Mouse (Mus musculus) c-Kit-positive CD71-positive TER-119-negative erythroid progenitor cells, embryonic 14.5 days (primary cell): ENCODE results near the gene Elovl1.

Experiments
- DNase-seq: peaks from one replicate; pipeline ENCODE4 v3.0.0-alpha.2; 2013; ENCODE audit warnings: low read depth

Gene Elovl1

GRCm38 (mm10) chr4:118427768-118428451 is at the start of gene Elovl1:
Gene Elovl1 (plus strand): TSS chr4:118428093.
- peak; percentile 76 for DNase-seq

GRCm38 (mm10) chr4:118383271-118383670 is 44.6 kb upstream of the Elovl1 start:
- DNase-seq = no peak

DNA sequence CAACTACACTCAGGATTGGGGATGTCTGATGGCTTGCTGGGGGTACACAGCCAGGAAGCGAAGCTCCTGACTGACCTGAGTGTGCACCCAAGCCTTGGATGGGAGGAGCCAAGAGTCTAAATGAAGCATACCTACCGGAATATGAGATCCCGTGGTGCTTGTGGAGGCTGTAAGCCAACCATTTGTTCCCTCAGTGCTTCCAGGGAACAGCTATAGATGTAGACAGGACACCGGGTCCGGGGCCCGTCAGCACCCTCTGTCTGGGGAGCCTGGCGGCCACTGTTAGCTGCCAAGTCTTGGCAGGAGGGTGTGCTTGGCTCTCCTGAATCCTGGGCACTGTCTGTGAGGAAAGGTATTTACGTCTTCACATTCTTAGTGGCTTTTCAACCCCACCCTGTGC is 40.6 kb upstream of the Elovl1 start:
- DNase-seq = no peak

GRCm38 (mm10) chr4:118390146-118390545 is 37.7 kb upstream of the Elovl1 start:
- no peak for DNase-seq

DNA sequence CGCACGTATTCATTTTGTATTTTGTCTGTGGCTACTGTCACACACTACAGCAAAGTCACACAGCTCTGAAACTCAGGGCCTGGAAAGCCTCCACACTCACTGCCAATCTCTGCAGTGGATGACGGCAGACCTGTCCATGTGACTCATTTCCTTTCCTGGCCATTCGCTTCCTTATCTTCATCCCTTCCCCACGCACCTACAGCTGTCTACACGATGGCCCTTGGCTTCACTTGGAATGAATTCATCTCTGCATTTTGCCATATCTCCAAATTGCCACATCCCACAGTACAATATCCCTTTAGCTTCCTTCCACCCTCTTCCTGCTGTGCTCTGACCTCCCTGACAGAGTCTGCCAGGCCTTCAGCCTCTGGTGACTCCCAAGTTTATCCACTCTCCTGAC is 33.4 kb upstream of the Elovl1 start:
- no peak for DNase-seq

DNA sequence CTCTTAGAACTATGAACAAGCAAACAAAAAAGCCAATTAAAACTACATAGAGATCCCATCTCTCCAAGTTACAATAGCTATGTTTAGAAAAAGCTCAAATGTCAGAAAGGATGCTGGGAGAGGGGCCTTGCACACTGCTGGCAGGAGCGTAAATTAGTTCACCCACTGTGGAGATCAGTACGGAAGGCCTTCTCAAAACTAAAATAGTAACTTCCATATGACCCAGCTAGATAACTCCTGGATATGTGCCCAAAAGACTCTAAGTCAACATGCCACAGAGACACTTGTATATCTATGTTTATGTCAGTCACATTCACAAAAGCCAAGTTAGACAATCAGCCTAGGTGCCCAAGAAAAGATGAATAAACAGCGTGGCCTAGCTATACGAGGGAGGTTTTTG is 32.6 kb upstream of the Elovl1 start:
- DNase-seq = no peak

DNA sequence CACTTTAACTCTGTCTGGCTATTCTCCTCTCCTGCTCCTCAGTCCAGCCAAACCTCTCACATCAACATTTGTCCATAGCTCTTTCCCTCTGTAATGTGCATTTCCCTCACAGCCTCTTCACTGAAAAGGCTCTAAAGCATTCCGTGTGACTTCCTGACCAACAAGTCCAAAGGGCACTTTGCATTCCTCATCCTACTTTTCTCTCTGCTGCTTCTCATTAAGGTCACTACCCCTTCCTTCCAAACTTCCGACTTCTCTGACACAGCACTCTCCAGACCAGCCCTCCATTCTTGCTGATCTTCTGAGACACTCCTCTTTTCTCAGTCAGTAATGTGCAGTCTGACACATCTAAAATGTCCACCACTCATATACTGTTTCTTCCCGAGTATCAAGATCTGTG is 31.5 kb upstream of the Elovl1 start:
- DNase-seq = no peak

DNA sequence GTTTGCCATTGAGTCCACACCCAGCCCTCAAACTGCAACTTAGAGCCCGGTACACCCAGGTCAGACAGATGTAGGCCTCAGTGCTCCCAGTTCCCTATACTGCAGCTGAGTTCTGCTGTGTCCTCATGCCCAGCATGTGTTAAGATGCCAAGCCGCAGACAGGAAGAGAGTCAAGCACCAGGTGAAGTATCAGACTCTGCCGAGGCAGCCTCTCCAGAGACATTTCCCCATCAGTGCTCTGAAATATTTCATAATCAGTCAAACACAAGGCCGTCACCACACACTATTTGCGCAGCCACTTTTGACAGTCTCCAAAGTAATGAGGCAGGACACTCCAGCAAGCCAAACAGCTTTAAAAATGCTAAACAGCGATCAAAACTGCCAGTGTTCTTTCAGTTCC is 29.5 kb upstream of the Elovl1 start:
- DNase-seq = no peak

DNA sequence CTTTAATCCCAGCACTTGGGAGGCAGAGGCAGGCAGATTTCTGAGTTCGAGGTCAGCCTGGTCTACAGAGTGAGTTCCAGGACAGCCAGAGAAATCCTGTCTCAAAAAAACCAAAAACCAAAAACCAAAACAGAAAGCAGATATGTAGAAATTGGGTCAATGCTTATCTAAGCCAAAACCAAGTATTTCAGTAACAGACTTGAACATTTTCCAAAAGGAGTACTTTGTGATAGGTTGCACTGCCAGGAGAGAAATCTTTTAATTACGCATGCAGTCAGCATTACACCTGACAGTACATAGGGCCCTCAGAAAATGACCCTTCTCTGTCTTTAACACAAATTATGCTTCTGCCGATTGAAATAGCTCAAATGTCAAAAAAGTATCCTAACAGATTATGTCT is 26.5 kb upstream of the Elovl1 start:
- DNase-seq = no peak

DNA sequence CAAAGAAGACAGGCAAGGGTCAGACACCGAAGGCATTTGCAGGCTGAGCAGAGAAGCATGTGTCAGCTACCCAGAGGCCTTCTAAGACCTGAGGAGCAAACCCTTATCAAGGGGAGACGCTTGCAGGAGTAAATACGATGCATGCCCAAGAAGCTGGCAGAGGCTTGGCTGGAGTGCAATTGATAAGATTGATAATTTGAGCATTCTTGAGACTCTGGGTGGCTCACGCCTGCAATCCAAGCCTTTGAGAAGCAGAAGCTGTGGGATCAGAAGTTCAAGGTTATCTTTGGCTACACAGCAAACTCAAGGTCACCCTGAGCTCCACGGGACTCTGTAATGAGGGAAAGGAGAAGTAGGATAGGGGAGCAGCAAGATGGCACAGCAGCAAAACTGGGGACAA is 26.0 kb upstream of the Elovl1 start:
- no peak for DNase-seq

DNA sequence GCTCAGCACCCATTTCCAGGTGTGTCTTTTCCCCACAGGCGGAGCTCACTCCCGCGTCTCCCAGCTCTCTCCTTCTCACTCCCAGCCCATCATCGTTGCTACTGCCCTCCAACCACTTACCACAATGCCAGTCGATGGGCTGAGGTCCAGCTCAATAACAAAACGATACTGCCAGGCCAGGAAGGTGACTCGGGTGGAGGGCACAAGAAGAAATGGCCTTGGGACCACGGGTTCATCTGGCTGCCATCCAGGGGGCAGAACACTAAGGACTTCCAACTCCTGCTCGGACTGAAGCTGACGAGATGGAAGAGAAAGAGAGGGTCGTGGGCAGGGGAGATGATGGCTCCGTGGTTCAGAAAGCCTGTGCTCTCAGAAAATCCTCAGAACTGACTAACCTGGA is 25.2 kb upstream of the Elovl1 start:
- no peak for DNase-seq

GRCm38 (mm10) chr4:118409142-118409900 is 18.6 kb upstream of the Elovl1 start, which contains the start of the genes Szt2 and Med8:
Gene Szt2 (minus strand): TSS chr4:118409273.
Gene Med8 (plus strand): TSS chr4:118409337.
- peak; percentile 93 for DNase-seq

GRCm38 (mm10) chr4:118410871-118411270 is 17.0 kb upstream of the Elovl1 start:
- DNase-seq = no peak

DNA sequence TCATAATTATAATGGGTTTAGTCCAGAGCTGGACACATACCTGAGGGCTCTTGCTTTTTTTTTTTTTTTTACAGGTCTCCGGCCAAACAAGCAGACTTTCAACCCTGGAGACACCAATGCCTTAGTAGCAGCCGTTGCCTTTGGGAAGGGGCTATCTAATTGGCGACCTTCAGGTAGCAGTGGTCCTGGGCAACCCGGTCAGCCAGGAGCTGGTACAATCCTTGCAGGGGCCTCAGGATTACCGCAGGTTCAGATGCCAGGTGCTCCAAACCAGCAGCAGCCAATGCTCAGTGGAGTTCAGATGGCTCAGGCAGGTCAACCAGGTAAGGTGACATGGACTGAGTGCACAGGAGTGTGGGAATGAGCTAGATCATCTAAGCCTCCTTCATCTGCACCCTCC is 14.3 kb upstream of the Elovl1 start:
- no peak for DNase-seq

- DNase-seq = no peak
These were observed 12.1 kb upstream of the Elovl1 start for GRCm38 (mm10) chr4:118415779-118416178.

GRCm38 (mm10) chr4:118416329-118416728 is 11.6 kb upstream of the Elovl1 start:
- DNase-seq = no peak

DNA sequence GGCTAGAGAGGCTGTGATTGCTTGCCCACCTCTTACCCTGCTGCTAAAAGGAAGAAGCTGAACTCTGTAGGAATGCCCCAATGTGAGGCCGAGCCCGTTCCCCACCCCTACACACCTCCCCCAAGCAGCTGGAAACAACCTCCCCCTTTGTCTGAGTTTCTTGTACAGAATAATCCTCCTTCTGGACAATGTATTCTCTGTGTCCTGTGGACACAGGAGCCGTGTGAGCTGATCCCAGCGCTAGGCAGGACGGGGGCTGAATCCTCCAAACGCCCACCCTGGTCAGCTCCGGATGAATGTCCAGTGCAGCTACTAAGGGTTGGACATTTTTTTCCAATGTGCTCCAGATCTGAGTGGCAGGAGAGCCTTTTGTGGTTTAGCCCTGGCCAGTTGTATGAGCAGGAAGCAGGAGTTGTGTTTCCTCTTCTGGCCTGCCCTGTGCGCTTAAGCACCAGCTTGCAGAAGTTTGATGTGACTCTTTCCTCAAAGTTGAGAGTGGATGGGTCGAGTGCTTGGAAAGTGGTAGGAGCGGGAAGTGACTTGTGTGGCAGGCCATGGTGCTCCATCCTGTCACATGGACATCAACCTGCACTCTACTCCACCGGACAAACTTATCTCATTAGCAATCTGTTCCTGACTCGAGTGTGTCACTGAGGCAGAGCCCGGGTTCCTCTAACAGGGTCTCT is 10.6 kb upstream of the Elovl1 start:
- DNase-seq = no peak

- no peak for DNase-seq
These were observed 6.5 kb upstream of the Elovl1 start for GRCm38 (mm10) chr4:118421384-118421783.

DNA sequence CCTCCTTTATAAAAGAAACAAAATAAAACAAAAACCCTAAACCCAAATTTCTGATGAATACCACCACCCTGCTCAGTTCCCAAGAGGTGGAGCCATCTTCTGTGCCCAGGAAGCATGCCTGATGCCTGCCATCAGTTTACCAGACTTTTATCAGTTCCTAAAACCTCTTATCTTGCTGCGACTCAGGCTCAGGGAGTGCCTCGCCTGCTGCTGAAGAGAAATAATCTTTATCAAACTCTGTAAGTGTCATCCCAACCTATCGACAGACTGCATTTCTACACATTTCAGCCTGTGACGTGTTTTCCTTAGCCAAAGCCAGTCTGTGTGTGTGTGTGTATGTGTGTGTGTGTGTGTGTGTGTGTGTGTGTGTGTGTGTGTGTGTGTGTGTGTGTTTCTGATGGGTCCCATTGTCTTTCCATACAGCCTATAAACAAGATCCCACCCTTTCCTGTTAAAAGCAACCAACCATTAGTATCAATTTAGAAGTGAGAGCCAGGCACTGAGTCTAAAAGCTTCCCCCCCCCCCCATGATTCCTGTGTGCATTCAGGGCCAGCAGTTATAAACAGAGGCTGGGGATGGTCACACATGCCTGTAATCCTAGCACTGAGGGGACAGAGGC is 3.2 kb upstream of the Elovl1 start:
- DNase-seq = no peak

DNA sequence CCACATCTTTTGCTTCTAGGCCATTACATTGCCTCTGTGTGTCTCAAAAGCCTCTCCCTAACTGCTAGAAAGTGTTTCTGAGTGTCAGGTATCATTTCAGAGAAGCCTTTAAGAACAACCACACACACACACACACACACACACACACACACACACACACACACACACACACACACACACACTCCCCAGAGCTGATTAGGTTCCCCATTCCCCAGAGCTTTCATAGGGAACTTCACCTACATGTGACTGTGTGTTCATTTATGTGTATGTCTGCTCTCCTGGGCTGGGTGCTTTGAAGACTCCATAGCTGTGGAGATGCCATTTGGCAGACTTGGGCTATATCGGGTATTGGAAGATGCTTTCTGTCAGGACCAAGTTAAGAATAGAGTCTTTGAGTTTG is 2.5 kb upstream of the Elovl1 start:
- no peak for DNase-seq

GRCm38 (mm10) chr4:118427415-118427767 is 502 bp upstream of the Elovl1 start:
- DNase-seq = no peak

DNA sequence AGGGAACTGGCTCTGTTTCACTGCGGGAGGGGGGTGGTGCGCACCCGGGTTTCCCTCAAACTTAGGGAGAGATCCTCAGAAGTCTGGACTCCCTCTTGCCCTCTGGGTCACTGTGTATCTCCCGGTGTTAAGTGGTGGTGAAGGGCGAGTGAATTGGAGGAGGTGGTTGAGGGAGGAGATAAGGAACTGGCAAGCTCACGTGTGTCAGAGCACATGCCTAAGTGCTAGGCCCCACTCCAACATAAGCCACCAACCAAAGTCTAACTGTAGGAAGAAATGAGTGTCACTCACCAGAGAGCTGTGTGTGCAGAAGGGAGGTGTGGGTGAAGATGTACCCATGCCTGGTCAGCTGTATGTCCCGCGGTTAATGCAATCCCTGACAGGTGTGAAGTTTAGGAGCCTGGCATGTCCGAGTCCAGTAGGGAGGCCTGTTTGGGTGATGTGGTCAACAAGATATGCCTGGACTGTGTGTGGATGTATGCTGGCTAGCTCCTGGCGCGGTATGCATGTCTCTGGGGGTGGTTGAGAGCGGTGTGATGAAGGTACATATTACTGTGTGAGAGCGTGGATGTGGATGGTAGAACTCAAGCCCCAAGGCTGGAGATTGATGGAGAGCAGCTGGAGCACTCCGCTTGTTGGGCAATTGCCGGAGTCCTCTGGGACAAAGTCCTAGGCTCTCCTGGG is 780 bp downstream of the Elovl1 start:
- DNase-seq = no peak
